ENCODE assay signal across 14 mouse cellular contexts in the genomic region with DNA sequence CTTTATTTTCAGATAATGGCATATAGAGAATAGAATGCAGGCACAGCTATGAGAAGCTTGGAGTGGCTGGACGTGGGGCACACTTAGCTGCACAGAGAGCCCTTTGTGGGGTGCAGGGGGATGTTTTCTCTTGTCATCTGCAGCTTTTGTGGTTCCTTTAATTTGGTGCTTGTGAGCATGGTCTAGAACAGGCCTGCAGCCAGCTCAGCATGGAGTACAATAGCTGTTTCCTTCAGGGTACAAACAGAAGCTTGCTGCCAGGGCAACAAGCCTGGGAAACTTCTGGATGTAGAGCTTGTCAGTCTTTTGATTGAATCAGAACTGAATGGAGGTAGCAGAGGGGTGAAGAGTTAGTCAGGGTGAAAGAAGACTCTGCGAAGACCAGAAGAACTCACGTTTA.
A peak's percentile ranks its signal among the peaks of the same experiment; 100 is the strongest.
DNase-seq lines count a peak whose midpoint lies in the region; ATAC-seq and TF ChIP-seq lines count a peak whose summit lies in the region.
"Had no signal": no experiment of that assay in that cellular context is flagged by ENCODE, and none has a peak within 500 bp of the region (broad histone marks: within the 10 kb centered on the region; RNA-seq: fewer than 3 reads in every experiment).

No protein-coding gene starts in this region.

- TF ChIP-seq CTCF in midbrain, postnatal 0 days (IDR thresholded peaks at IDR 0.05) = no peak

- H3K27ac ChIP-seq in lung, embryonic 15.5 days = peak overlapping the region; percentile 37
- peak overlapping the region; percentile 39; the same call in 1 of the 2 replicates for H3K27ac ChIP-seq in hindbrain, embryonic 16.5 days (ENCODE audit: low read depth, low read length)
- H3K27ac ChIP-seq in midbrain, postnatal 0 days (ENCODE audit: low read depth, low read length) = peak overlapping the region; percentile 55
- H3K27ac ChIP-seq: kidney, embryonic 15.5 days; liver, embryonic 15.5 days had no signal

- no peaks in the 10 kb centered on the region for H3K36me3 ChIP-seq in lung, embryonic 15.5 days
- no peaks in the 10 kb centered on the region for H3K36me3 ChIP-seq in hindbrain, embryonic 16.5 days (ENCODE audit: control insufficient read depth, insufficient read depth, low read length)
- 0 out of 2 replicates have a peak, but pooled peaks cover 5% of the 10 kb centered on the region for H3K36me3 ChIP-seq in midbrain, postnatal 0 days (ENCODE audit: insufficient read depth, low read length)
- H3K36me3 ChIP-seq: liver, embryonic 15.5 days had no signal

- H3K4me3 ChIP-seq in lung, embryonic 15.5 days = no peak overlapping the region
- H3K4me3 ChIP-seq in hindbrain, embryonic 16.5 days (ENCODE audit: low read length) = no peak overlapping the region
- H3K4me3 ChIP-seq in midbrain, postnatal 0 days (ENCODE audit: low read depth, low read length) = no peak overlapping the region
- H3K4me3 ChIP-seq: kidney, embryonic 15.5 days; liver, embryonic 15.5 days had no signal

- WGBS in lung, embryonic 15.5 days = 73% methylated on average over 3 of the region's 3 CpGs
- WGBS in hindbrain, embryonic 16.5 days = 32% methylated on average over 3 of the region's 3 CpGs
- WGBS in midbrain, postnatal 0 days = 26% methylated on average over 3 of the region's 3 CpGs

- H3K9me3 ChIP-seq in lung, embryonic 15.5 days = no peaks in the 10 kb centered on the region
- no peaks in the 10 kb centered on the region for H3K9me3 ChIP-seq in hindbrain, embryonic 16.5 days (ENCODE audit: control insufficient read depth, low read length)
- no peaks in the 10 kb centered on the region for H3K9me3 ChIP-seq in midbrain, postnatal 0 days (ENCODE audit: low read length)
- H3K9me3 ChIP-seq: kidney, embryonic 15.5 days; liver, embryonic 15.5 days had no signal

- H3K9ac ChIP-seq in lung, embryonic 15.5 days = no peak overlapping the region
- H3K9ac ChIP-seq in hindbrain, embryonic 16.5 days (ENCODE audit: low read depth, low read length) = no peak overlapping the region
- H3K9ac ChIP-seq in midbrain, postnatal 0 days (replicated peaks; ENCODE audit: low read length, poor library complexity, severe bottlenecking) = no peak overlapping the region
- H3K9ac ChIP-seq: kidney, embryonic 15.5 days; liver, embryonic 15.5 days had no signal

- H3K27me3 ChIP-seq in lung, embryonic 15.5 days = no peaks in the 10 kb centered on the region
- no peaks in the 10 kb centered on the region for H3K27me3 ChIP-seq in hindbrain, embryonic 16.5 days (replicated peaks; ENCODE audit: control insufficient read depth, insufficient read depth, low read length)
- H3K27me3 ChIP-seq in midbrain, postnatal 0 days (ENCODE audit: insufficient read depth, low read length) = no peaks in the 10 kb centered on the region
- H3K27me3 ChIP-seq: kidney, embryonic 15.5 days; liver, embryonic 15.5 days had no signal

- DNase-seq in heart, adult 11 months = peak; percentile 90
- DNase-seq in heart, adult 18-20 months = no peak
- no peak for DNase-seq in lung, adult 18-20 months
- DNase-seq in midbrain, postnatal 0 days (ENCODE audit: low spot score) = peak; percentile 61
- DNase-seq in frontal cortex, postnatal 14 days (ENCODE audit: low spot score in 2 of 2) = no peak
- DNase-seq: adrenal gland, postnatal 36 days; gastrocnemius, postnatal 14 days; heart, postnatal 36 days; right cerebral cortex, postnatal 14 days had no signal

- ATAC-seq in lung, embryonic 15.5 days (ENCODE audit: borderline replicate concordance, extremely low read depth, low FRiP score, low TSS enrichment) = no peak
- peak; percentile 80 for ATAC-seq in hindbrain, embryonic 16.5 days
- ATAC-seq in midbrain, postnatal 0 days (ENCODE audit: low FRiP score) = no peak
- no peak for ATAC-seq in megakaryocyte progenitor cell, adult 5-6 weeks (replicated peaks; ENCODE audit: poor library complexity)

- H3K4me2 ChIP-seq in lung, embryonic 15.5 days = no peak overlapping the region
- no peak overlapping the region for H3K4me2 ChIP-seq in hindbrain, embryonic 16.5 days (ENCODE audit: low read length)
- H3K4me2 ChIP-seq in midbrain, postnatal 0 days (ENCODE audit: low read depth, low read length, poor library complexity, severe bottlenecking) = no peak overlapping the region
- H3K4me2 ChIP-seq: kidney, embryonic 15.5 days; liver, embryonic 15.5 days had no signal

- H3K4me1 ChIP-seq in lung, embryonic 15.5 days = peaks cover 17% of the 10 kb centered on the region
- H3K4me1 ChIP-seq in hindbrain, embryonic 16.5 days (ENCODE audit: control insufficient read depth, insufficient read depth, low read depth, low read length) = peaks cover 4% of the 10 kb centered on the region
- peaks cover 6% of the 10 kb centered on the region; the same call in 1 of the 2 replicates for H3K4me1 ChIP-seq in midbrain, postnatal 0 days (ENCODE audit: insufficient read depth, low read length)
- H3K4me1 ChIP-seq: liver, embryonic 15.5 days had no signal

Comparison
In these comparisons a context has a peak if more than half of its experiments do, and no peak if none do; other contexts are left out.
1. DNase-seq: peak in heart, adult 11 months (single experiment) and midbrain, postnatal 0 days (single experiment); none in heart, adult 18-20 months (0 of 2), lung, adult 18-20 months (0 of 2) and frontal cortex, postnatal 14 days (0 of 2).
2. Peak in every context shown above with its lines, with median percentiles within 50 percentile points of each other: H3K27ac ChIP-seq.